Mouse (Mus musculus) MEL (cell line): ENCODE measurements around the gene Cmtm2a. TPM values are rescaled to one million over a fixed set of nuclear protein-coding genes. Genes with fewer than 3 reads are reported as not detected.

Source experiments
- DNase-seq: peaks from one replicate; pipeline ENCODE4 v3.0.0; 2011; ENCODE audit warnings: low read depth, low spot score
- H3K27ac ChIP-seq: 2 replicates; pipeline ENCODE4 v1.5.1; 2012; ENCODE audit warnings: low read depth, mild to moderate bottlenecking, control low read depth, low read length, moderate library complexity; ENCODE audit not compliant: control insufficient read depth
- H3K27me3 ChIP-seq, 2 experiments: fragments of 150-350 bp in 1 of 2; sonication (generic) in 1 of 2; 2 replicates each; pipeline ENCODE4 v1.6.1; 2012; ENCODE audit warnings: low read length in 2 of 2, mild to moderate bottlenecking in 2 of 2, improper control_type of control experiment in 1 of 2, moderate library complexity in 1 of 2; ENCODE audit not compliant: insufficient read depth in 2 of 2, control insufficient read depth in 1 of 2
- H3K36me3 ChIP-seq, 2 experiments: 2 replicates each; pipeline ENCODE4 v1.6.1; 2012 to 2014; ENCODE audit warnings: low read length in 2 of 2, improper control_type of control experiment in 1 of 2, inconsistent platforms in 1 of 2, mild to moderate bottlenecking in 1 of 2; ENCODE audit not compliant: insufficient read depth in 2 of 2, control insufficient read depth in 1 of 2
- H3K4me1 ChIP-seq, 2 experiments: fragments of 150-350 bp in 1 of 2; sonication (generic) in 1 of 2; 2 replicates each; pipeline ENCODE4 v1.6.1; 2012; ENCODE audit warnings: low read length in 2 of 2, improper control_type of control experiment in 1 of 2, mild to moderate bottlenecking in 1 of 2; ENCODE audit not compliant: insufficient read depth in 2 of 2, control insufficient read depth in 1 of 2
- H3K4me3 ChIP-seq, 2 experiments: fragments of 150-350 bp in 1 of 2; sonication (generic) in 1 of 2; 2 replicates each; pipeline ENCODE4 v1.5.1; 2012; ENCODE audit warnings: low read depth in 2 of 2, low read length in 2 of 2, mild to moderate bottlenecking in 2 of 2, moderate library complexity in 2 of 2, control low read depth in 1 of 2, improper control_type of control experiment in 1 of 2; ENCODE audit not compliant: control insufficient read depth in 1 of 2, insufficient read depth in 1 of 2
- H3K79me2 ChIP-seq: 2 replicates; pipeline ENCODE4 v1.6.1; 2012; ENCODE audit warnings: mild to moderate bottlenecking, low read length, moderate library complexity; ENCODE audit not compliant: control insufficient read depth, poor library complexity, insufficient read depth
- H3K9ac ChIP-seq: 2 replicates; pipeline ENCODE4 v1.6.1; 2012; ENCODE audit warnings: low read depth, mild to moderate bottlenecking, control low read depth, low read length, moderate library complexity; ENCODE audit not compliant: control insufficient read depth, poor library complexity, severe bottlenecking
- H3K9me3 ChIP-seq: fragments of 150-350 bp; sonication (generic); replicated peaks from 2 replicates; pipeline ENCODE4 v1.6.1; 2012; ENCODE audit warnings: mild to moderate bottlenecking, low read length, improper control_type of control experiment, moderate library complexity; ENCODE audit not compliant: insufficient read depth
- BHLHE40 ChIP-seq: IDR thresholded peaks from 2 replicates; pipeline ENCODE4 v1.6.1; 2012; ENCODE audit warnings: low read depth, mild to moderate bottlenecking, inconsistent platforms, low read length, improper control_type of control experiment, borderline replicate concordance
- CHD1 ChIP-seq: IDR thresholded peaks from 2 replicates; pipeline ENCODE4 v1.6.1; 2012; ENCODE audit warnings: low read depth, mild to moderate bottlenecking, inconsistent platforms, low read length, improper control_type of control experiment
- E2F4 ChIP-seq: IDR thresholded peaks from 2 replicates; pipeline ENCODE4 v1.6.1; 2011; ENCODE audit warnings: low read depth, low read length, improper control_type of control experiment, borderline replicate concordance
- ELF1 ChIP-seq: IDR thresholded peaks from 2 replicates; pipeline ENCODE4 v1.6.1; 2014; ENCODE audit warnings: low read depth, mild to moderate bottlenecking, inconsistent platforms, low read length, improper control_type of control experiment, moderate library complexity
- EP300 ChIP-seq, 2 experiments: IDR thresholded peaks; 2 replicates each; pipeline ENCODE4 v1.6.1; 2011; ENCODE audit warnings: improper control_type of control experiment in 2 of 2, low read length in 2 of 2, low read depth in 1 of 2, mild to moderate bottlenecking in 1 of 2
- GATA1 ChIP-seq: IDR thresholded peaks from 2 replicates; pipeline ENCODE4 v1.6.1; 2011; ENCODE audit warnings: low read depth, low read length, improper control_type of control experiment
- HCFC1 ChIP-seq: IDR thresholded peaks from 2 replicates; pipeline ENCODE4 v1.6.1; 2012; ENCODE audit warnings: low read depth, mild to moderate bottlenecking, inconsistent platforms, low read length, improper control_type of control experiment, moderate library complexity
- JUND ChIP-seq: IDR thresholded peaks from 2 replicates; pipeline ENCODE4 v1.6.1; 2011; ENCODE audit warnings: low read depth, mild to moderate bottlenecking, improper control_type of control experiment, low read length
- MAX ChIP-seq: IDR thresholded peaks from 2 replicates; pipeline ENCODE4 v1.6.1; 2011; ENCODE audit warnings: low read length, improper control_type of control experiment
- MAZ ChIP-seq: IDR thresholded peaks from 2 replicates; pipeline ENCODE4 v1.6.1; 2012; ENCODE audit warnings: low read depth, mild to moderate bottlenecking, inconsistent platforms, low read length, improper control_type of control experiment
- MXI1 ChIP-seq: IDR thresholded peaks from 2 replicates; pipeline ENCODE4 v1.6.1; 2011; ENCODE audit warnings: mild to moderate bottlenecking, low read depth, low read length, improper control_type of control experiment
- MYB ChIP-seq: IDR thresholded peaks from 2 replicates; pipeline ENCODE4 v1.6.1; 2011; ENCODE audit warnings: mild to moderate bottlenecking, low read depth, low read length, improper control_type of control experiment
- MYC ChIP-seq: IDR thresholded peaks from 2 replicates; pipeline ENCODE4 v1.6.1; 2011; ENCODE audit warnings: low read depth, mild to moderate bottlenecking, low read length, improper control_type of control experiment, moderate library complexity
- NELFE ChIP-seq: IDR thresholded peaks from 2 replicates; pipeline ENCODE4 v1.6.1; 2011; ENCODE audit warnings: low read depth, low read length, improper control_type of control experiment
- NRF1 ChIP-seq: IDR thresholded peaks from 2 replicates; pipeline ENCODE4 v1.6.1; 2014; ENCODE audit warnings: low read depth, mild to moderate bottlenecking, inconsistent platforms, low read length, improper control_type of control experiment, moderate library complexity; ENCODE audit not compliant: poor library complexity, insufficient read depth, severe bottlenecking
- POLR2A ChIP-seq, 2 experiments: IDR thresholded peaks; 2 replicates each; pipeline ENCODE4 v1.6.1; 2011 to 2012; ENCODE audit warnings: low read length in 2 of 2, mild to moderate bottlenecking in 2 of 2, control low read depth in 1 of 2, improper control_type of control experiment in 1 of 2, low read depth in 1 of 2, moderate library complexity in 1 of 2; ENCODE audit not compliant: control insufficient read depth in 1 of 2, insufficient read depth in 1 of 2, poor library complexity in 1 of 2
- POLR2AphosphoS2 ChIP-seq: IDR thresholded peaks from 2 replicates; pipeline ENCODE4 v1.6.1; 2011; ENCODE audit warnings: low read length, improper control_type of control experiment
- POLR2AphosphoS5 ChIP-seq: IDR thresholded peaks from 2 replicates; pipeline ENCODE4 v1.6.1; 2012; ENCODE audit warnings: low read depth, borderline replicate concordance, mild to moderate bottlenecking, inconsistent platforms, low read length, moderate library complexity, mixed read lengths
- RAD21 ChIP-seq: IDR thresholded peaks from 2 replicates; pipeline ENCODE4 v1.6.1; 2011; ENCODE audit warnings: mild to moderate bottlenecking, low read depth, low read length, improper control_type of control experiment
- RCOR1 ChIP-seq: IDR thresholded peaks from 2 replicates; pipeline ENCODE4 v1.6.1; 2012; ENCODE audit warnings: low read depth, mild to moderate bottlenecking, inconsistent platforms, low read length, improper control_type of control experiment
- SIN3A ChIP-seq: IDR thresholded peaks from 2 replicates; pipeline ENCODE4 v1.6.1; 2012; ENCODE audit warnings: low read length, improper control_type of control experiment, inconsistent platforms
- SMC3 ChIP-seq: IDR thresholded peaks from 2 replicates; pipeline ENCODE4 v1.6.1; 2011; ENCODE audit warnings: low read depth, low read length, improper control_type of control experiment
- TBP ChIP-seq: IDR thresholded peaks from 2 replicates; pipeline ENCODE4 v1.8.0; 2011; ENCODE audit warnings: low read depth, low read length, improper control_type of control experiment
- TCF12 ChIP-seq: IDR thresholded peaks from 2 replicates; pipeline ENCODE4 v1.6.1; 2014; ENCODE audit warnings: low read depth, mild to moderate bottlenecking, inconsistent platforms, low read length, improper control_type of control experiment, moderate library complexity
- UBTF ChIP-seq: IDR thresholded peaks from 2 replicates; pipeline ENCODE4 v1.6.1; 2012; ENCODE audit warnings: low read depth, mild to moderate bottlenecking, inconsistent platforms, low read length, improper control_type of control experiment, moderate library complexity, borderline replicate concordance; ENCODE audit not compliant: insufficient read depth
- USF1 ChIP-seq: IDR thresholded peaks from 2 replicates; pipeline ENCODE4 v1.6.1; 2014; ENCODE audit warnings: low read depth, mild to moderate bottlenecking, inconsistent platforms, low read length, improper control_type of control experiment, moderate library complexity
- USF2 ChIP-seq, 2 experiments: IDR thresholded peaks; 2 replicates each; pipeline ENCODE4 v1.6.1; 2011 to 2012; ENCODE audit warnings: improper control_type of control experiment in 2 of 2, low read length in 2 of 2, borderline replicate concordance in 1 of 2, inconsistent platforms in 1 of 2, low read depth in 1 of 2, mild to moderate bottlenecking in 1 of 2; ENCODE audit not compliant: insufficient read depth in 1 of 2
- ZKSCAN1 ChIP-seq: IDR thresholded peaks from 2 replicates; pipeline ENCODE4 v1.6.1; 2012; ENCODE audit warnings: low read depth, mild to moderate bottlenecking, inconsistent platforms, low read length, improper control_type of control experiment, moderate library complexity
- ZMIZ1 ChIP-seq: IDR thresholded peaks from 2 replicates; pipeline ENCODE4 v1.6.1; 2012; ENCODE audit warnings: low read depth, mild to moderate bottlenecking, inconsistent platforms, low read length, improper control_type of control experiment, moderate library complexity
- ZNF384 ChIP-seq: IDR thresholded peaks from 2 replicates; pipeline ENCODE4 v1.6.1; 2012; ENCODE audit warnings: low read depth, mild to moderate bottlenecking, inconsistent platforms, low read length, improper control_type of control experiment
- polyA plus RNA-seq, 2 experiments: library from polyadenylated mRNA; stranded (reverse) in 1 of 2; unstranded in 1 of 2; fragments of >175 nt in 1 of 2; fragments of >200 nt in 1 of 2; gene quantifications; 2 replicates each; pipeline versions ENCODE4 v1.2.1 to v1.2.4; 2012; ENCODE audit warnings: low replicate concordance in 2 of 2, low read depth in 1 of 2; ENCODE audit not compliant: insufficient read length in 2 of 2, insufficient read depth in 1 of 2, missing spikeins in 1 of 2
- total RNA-seq: library from RNA; depleted of rRNA; stranded (reverse); fragments of 300-350 nt; gene quantifications from 2 replicates; pipeline ENCODE4 v1.2.3, GENCODE M21; 2012

The Cmtm2a gene
- total and polyA plus RNA-seq, 3 experiments: not detected

- no peaks in the 10 kb centered on the region for H3K27me3 ChIP-seq
- DNase-seq: peak; percentile 95
- H3K4me3 ChIP-seq: peak within 1 kb of the TSS; percentile 84 to 90
- 0 out of 2 replicates have a peak, but pooled peaks have one; percentile 20 for TF ChIP-seq ELF1
- TF ChIP-seq USF1: no peak
- TF ChIP-seq NRF1: peak; percentile 84
- TF ChIP-seq EP300 (IDR thresholded peaks at IDR 0.05; ENCODE audit: low read depth in 1 of 2, low read length in 2 of 2): peak in 1 of 2 experiments; percentile 3; a peak in 1 of 4 replicates
- TF ChIP-seq MAZ: 0 out of 2 replicates have a peak, but pooled peaks have one; percentile 11
- TF ChIP-seq RAD21: no peak
- TF ChIP-seq POLR2AphosphoS2: peak; percentile 93
- peak; percentile 67; the same call in 1 of the 2 replicates for TF ChIP-seq MXI1
- peak; percentile 90 for TF ChIP-seq ZMIZ1
- TF ChIP-seq E2F4: peak; percentile 50; the same call in 1 of the 2 replicates
- peak; percentile 67 for TF ChIP-seq MAX
- TF ChIP-seq UBTF: no peak
- no peak for TF ChIP-seq USF2 (IDR thresholded peaks at IDR 0.05; ENCODE audit: borderline replicate concordance in 1 of 2, insufficient read depth in 1 of 2, low read depth in 1 of 2, low read length in 2 of 2)
- peak; percentile 95 for TF ChIP-seq NELFE
- TF ChIP-seq ZKSCAN1: no peak
- TF ChIP-seq GATA1: peak; percentile 18; the same call in 1 of the 2 replicates
- TF ChIP-seq TCF12: peak; percentile 57; the same call in 1 of the 2 replicates
- no peak for TF ChIP-seq SMC3
- TF ChIP-seq POLR2A (IDR thresholded peaks at IDR 0.05; ENCODE audit: control insufficient read depth in 1 of 2, insufficient read depth in 1 of 2, low read depth in 1 of 2, low read length in 2 of 2, poor library complexity in 1 of 2): peak; percentile 90 to 93
- TF ChIP-seq MYC: peak; percentile 68; the same call in 1 of the 2 replicates
- TF ChIP-seq SIN3A: peak; percentile 80
- TF ChIP-seq JUND: no peak
- peak; percentile 70; the same call in 1 of the 2 replicates for TF ChIP-seq TBP
- TF ChIP-seq POLR2AphosphoS5: peak; percentile 59; the same call in 1 of the 2 replicates
- TF ChIP-seq HCFC1: peak; percentile 61
- 0 out of 2 replicates have a peak, but pooled peaks have one; percentile 67 for TF ChIP-seq CHD1
- no peak for TF ChIP-seq MYB
- TF ChIP-seq ZNF384: peak; percentile 95
- TF ChIP-seq RCOR1: no peak
- TF ChIP-seq BHLHE40: no peak
- no peaks in the 10 kb centered on the region for H3K9me3 ChIP-seq
- H3K27ac ChIP-seq: peak within 1 kb of the TSS; percentile 79
- peaks cover 4 to 31% of the 10 kb centered on the region in 2 experiments for H3K4me1 ChIP-seq
- H3K79me2 ChIP-seq: peaks cover 7% of the 10 kb centered on the region
- peak within 1 kb of the TSS; percentile 73 for H3K9ac ChIP-seq
- peaks cover 0 to 15% of the 10 kb centered on the region in 2 experiments; a peak in 2 of 4 replicates for H3K36me3 ChIP-seq
Observed at GRCm38 (mm10) chr8:104250439-104251367, 42.3 kb downstream of the Cmtm2a start, which contains the start of gene Cklf. Gene Cklf, plus strand, starts transcription at chr8:104250861.
